Mouse (Mus musculus) ES-E14 (cell line): ENCODE data around the gene Cidec. TPM values are rescaled to one million over a fixed set of nuclear protein-coding genes. Genes with fewer than 3 reads are reported as not detected.

Experiments
- DNase-seq: peaks from one replicate; pipeline ENCODE4 v3.0.0-alpha.2; 2013; ENCODE audit warnings: low read depth, low spot score
- H3K27ac ChIP-seq: 2 replicates; pipeline ENCODE4 v1.5.1; 2012; ENCODE audit warnings: low read depth, mild to moderate bottlenecking, low read length, moderate library complexity, mixed read lengths; ENCODE audit not compliant: poor library complexity, insufficient read depth, severe bottlenecking
- H3K36me3 ChIP-seq: 2 replicates; pipeline ENCODE4 v1.6.1; 2012; ENCODE audit warnings: mild to moderate bottlenecking, low read length, moderate library complexity, mixed read lengths; ENCODE audit not compliant: control insufficient read depth, poor library complexity, insufficient read depth, severe bottlenecking
- H3K4me1 ChIP-seq, 2 experiments: fragments of 150-350 bp in 1 of 2; sonication (generic) in 1 of 2; 2 replicates each; pipeline ENCODE4 v1.6.1; 2012; ENCODE audit warnings: low read length in 2 of 2, mild to moderate bottlenecking in 1 of 2, mixed read lengths in 1 of 2; ENCODE audit not compliant: control insufficient read depth in 2 of 2, insufficient read depth in 2 of 2, poor library complexity in 1 of 2
- H3K4me3 ChIP-seq, 2 experiments: fragments of 150-350 bp in 1 of 2; sonication (generic) in 1 of 2; 2 replicates each; pipeline ENCODE4 v1.5.1; 2012; ENCODE audit warnings: low read length in 2 of 2, low read depth in 1 of 2, mild to moderate bottlenecking in 1 of 2, mixed read lengths in 1 of 2; ENCODE audit not compliant: insufficient read depth in 1 of 2, poor library complexity in 1 of 2, severe bottlenecking in 1 of 2
- H3K9ac ChIP-seq: 2 replicates; pipeline ENCODE4 v1.6.1; 2012; ENCODE audit warnings: low read depth, mild to moderate bottlenecking, low read length, mixed read lengths; ENCODE audit not compliant: poor library complexity, insufficient read depth, severe bottlenecking
- H3K9me3 ChIP-seq: fragments of 150-350 bp; sonication (generic); 2 replicates; pipeline ENCODE4 v1.6.1; 2012; ENCODE audit warnings: low read depth, mild to moderate bottlenecking, low read length; ENCODE audit not compliant: control insufficient read depth, insufficient read depth
- CHD2 ChIP-seq: IDR thresholded peaks from 2 replicates; pipeline ENCODE4 v1.6.1; 2014; ENCODE audit warnings: mild to moderate bottlenecking, low read depth, low read length, inconsistent platforms
- HCFC1 ChIP-seq: IDR thresholded peaks from 2 replicates; pipeline ENCODE4 v1.6.1; 2012; ENCODE audit warnings: low read length, inconsistent platforms, borderline replicate concordance; ENCODE audit not compliant: insufficient read depth
- MAFK ChIP-seq: IDR thresholded peaks from 2 replicates; pipeline ENCODE4 v1.6.1; 2014; ENCODE audit warnings: mild to moderate bottlenecking, low read depth, low read length, inconsistent platforms; ENCODE audit not compliant: insufficient read depth
- ZC3H11A ChIP-seq: IDR thresholded peaks from 2 replicates; pipeline ENCODE4 v1.6.1; 2012; ENCODE audit warnings: low read depth, mild to moderate bottlenecking, inconsistent platforms, low read length, borderline replicate concordance
- ZNF384 ChIP-seq: IDR thresholded peaks from 2 replicates; pipeline ENCODE4 v1.6.1; 2012; ENCODE audit warnings: low read depth, low read length, inconsistent platforms
- in situ Hi-C, 2 experiments: fragments of 600-800 bp; cut with MboI; formaldehyde crosslinking; loops; one replicate each; pipeline ENCODE4 v1.15.1; 2025; ENCODE audit warnings: low sequenced_read_pairs in 2 of 2, inconsistent platforms in 1 of 2; ENCODE audit not compliant: unreplicated experiment in 2 of 2
- total RNA-seq: library from RNA; depleted of rRNA; stranded (reverse); fragments of 300-350 nt; gene quantifications from 2 replicates; pipeline ENCODE4 v1.2.3, GENCODE M21; 2012

Cidec gene
- total RNA-seq, 1 experiment = 0.45 TPM

GRCm38 (mm10) chr6:113457952-113458534 lies 22.5 kb upstream of the Cidec start, which contains the start of gene Il17re:
TSS of gene Il17re (plus strand) at chr6:113458484.
- H3K27ac ChIP-seq = no peak within 1 kb of the TSS
- in situ Hi-C loops = no loop called here
- TF ChIP-seq CHD2 = no peak
- TF ChIP-seq MAFK = no peak
- TF ChIP-seq HCFC1 = no peak
- TF ChIP-seq ZNF384 = no peak
- TF ChIP-seq ZC3H11A = no peak

DNA sequence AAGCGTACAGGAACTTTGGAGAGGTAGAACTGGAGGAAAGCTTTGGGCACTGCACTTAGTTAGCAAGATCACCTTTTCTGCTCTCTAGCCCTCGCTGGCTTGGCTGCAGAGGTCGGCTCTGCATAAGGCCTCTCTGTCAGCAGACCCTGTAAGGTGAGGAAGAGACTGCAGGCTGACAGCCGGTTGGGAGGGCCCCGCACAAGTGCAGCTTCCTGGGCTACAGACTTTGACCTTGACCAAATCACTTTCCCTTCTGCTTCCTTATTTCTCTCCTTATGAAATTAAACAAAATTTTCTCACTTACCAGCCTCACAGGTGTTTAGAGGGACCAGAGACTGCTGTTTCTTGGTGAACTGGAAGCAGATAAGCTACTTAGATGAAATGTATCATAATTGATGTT lies 19.4 kb upstream of the Cidec start:
- H3K9me3 ChIP-seq = no peaks in the 10 kb centered on the region
- no peak overlapping the region for H3K4me3 ChIP-seq
- no peak overlapping the region for H3K9ac ChIP-seq
- in situ Hi-C loops = no loop called here
- H3K27ac ChIP-seq = no peak overlapping the region
- no peak for TF ChIP-seq ZNF384
- no peak for TF ChIP-seq MAFK
- TF ChIP-seq HCFC1 = no peak
- TF ChIP-seq CHD2 = no peak
- TF ChIP-seq ZC3H11A = no peak
- no peaks in the 10 kb centered on the region for H3K36me3 ChIP-seq
- no peak for DNase-seq
- H3K4me1 ChIP-seq = peaks cover 4% of the 10 kb centered on the region in 2 experiments; a peak in 1 of 4 replicates

More at GRCm38 (mm10) chr6:113457952-113458534, 22.5 kb upstream of the Cidec start, which contains the start of gene Il17re:
- peak within 1 kb of the TSS; percentile 17; the same call in 1 of the 2 replicates for H3K9ac ChIP-seq
- no peak for DNase-seq
- H3K36me3 ChIP-seq = no peaks in the 10 kb centered on the region
- peak within 1 kb of the TSS in 1 of 2 experiments; percentile 30; a peak in 1 of 4 replicates for H3K4me3 ChIP-seq
- peaks cover 4% of the 10 kb centered on the region in 2 experiments; a peak in 1 of 4 replicates for H3K4me1 ChIP-seq
- H3K9me3 ChIP-seq = no peaks in the 10 kb centered on the region

GRCm38 (mm10) chr6:113451839-113452238 lies 16.3 kb upstream of the Cidec start:
- H3K4me3 ChIP-seq = no peak overlapping the region
- TF ChIP-seq ZC3H11A (no peak), HCFC1 (no peak), CHD2 (no peak), ZNF384 (no peak), MAFK (no peak)
- no peak overlapping the region for H3K9ac ChIP-seq
- no peaks in the 10 kb centered on the region for H3K4me1 ChIP-seq
- H3K36me3 ChIP-seq = peaks cover 12% of the 10 kb centered on the region
- H3K27ac ChIP-seq = no peak overlapping the region
- DNase-seq = no peak
- in situ Hi-C loops = no loop called here
- H3K9me3 ChIP-seq = no peaks in the 10 kb centered on the region

GRCm38 (mm10) chr6:113447639-113448038 lies 12.1 kb upstream of the Cidec start:
- H3K36me3 ChIP-seq = peaks cover 19% of the 10 kb centered on the region
- H3K4me1 ChIP-seq = peaks cover 0 to 2% of the 10 kb centered on the region in 2 experiments; a peak in 1 of 4 replicates
- TF ChIP-seq ZNF384 = no peak
- no peak for TF ChIP-seq ZC3H11A
- no peak for TF ChIP-seq HCFC1
- no peak for TF ChIP-seq MAFK
- TF ChIP-seq CHD2 = no peak
- H3K9me3 ChIP-seq = no peaks in the 10 kb centered on the region
- H3K27ac ChIP-seq = no peak overlapping the region
- H3K9ac ChIP-seq = no peak overlapping the region
- in situ Hi-C loops = no loop called here
- no peak for DNase-seq
- no peak overlapping the region for H3K4me3 ChIP-seq
